47 mouse cellular contexts compared by ENCODE assay signal in the genomic region with DNA sequence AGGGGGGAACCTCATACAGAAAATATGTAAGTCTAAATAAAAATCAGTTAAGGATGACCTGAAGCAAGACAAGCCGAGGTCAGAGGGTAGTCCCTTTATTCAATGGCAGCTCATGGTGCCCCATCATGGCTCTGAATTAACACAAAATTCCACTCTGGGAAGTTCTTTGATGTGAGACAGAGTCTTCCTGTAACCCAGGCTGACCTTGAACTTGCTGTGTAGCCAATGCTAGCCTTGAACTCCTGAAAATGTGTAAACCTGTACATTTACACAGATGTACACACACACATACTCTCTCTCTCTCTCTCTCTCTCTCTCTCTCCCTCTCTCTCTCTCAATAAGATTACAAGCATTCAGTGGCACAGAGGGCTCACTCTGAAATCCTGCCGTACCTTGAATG. TPM values are rescaled to one million over a fixed set of nuclear protein-coding genes. Genes with fewer than 3 reads are reported as not detected.
"Had no signal": no experiment of that assay in that cellular context is flagged by ENCODE, and none has a peak within 500 bp of the region (broad histone marks: within the 10 kb centered on the region; RNA-seq: fewer than 3 reads in every experiment).

No protein-coding gene starts in this region.

- ATAC-seq: liver, embryonic 12.5 days; liver, postnatal 0 days; lung, postnatal 0 days; midbrain, embryonic 13.5 days; midbrain, embryonic 15.5 days; midbrain, embryonic 16.5 days had no signal

- DNase-seq: left cerebral cortex, postnatal 4 days; liver; liver, embryonic 13.5 days; liver, postnatal 0 days; lung, adult 18-20 months; lung, adult 2 months; lung, embryonic 14.5 days; lung, postnatal 10 days; lung, postnatal 14 days; lung, postnatal 4 days; midbrain, embryonic 14.5 days had no signal

- H3K4me3 ChIP-seq: limb, embryonic 10.5 days; limb, embryonic 12.5 days; limb, embryonic 13.5 days; limb, embryonic 15.5 days; liver, embryonic 12.5 days; liver, embryonic 13.5 days; liver, embryonic 15.5 days; lung, embryonic 15.5 days; megakaryocyte, embryonic 14.5 days; midbrain, embryonic 10.5 days; midbrain, embryonic 12.5 days; midbrain, embryonic 13.5 days; midbrain, embryonic 15.5 days; myocyte; neural tube, embryonic 12.5 days; neural tube, embryonic 13.5 days had no signal

- H3K9me3 ChIP-seq: limb, embryonic 10.5 days; limb, embryonic 12.5 days; limb, embryonic 13.5 days; limb, embryonic 15.5 days; liver, embryonic 12.5 days; liver, embryonic 13.5 days; liver, embryonic 15.5 days; lung, embryonic 15.5 days; megakaryocyte, embryonic 14.5 days; midbrain, embryonic 10.5 days; midbrain, embryonic 12.5 days; midbrain, embryonic 13.5 days; midbrain, embryonic 15.5 days; neural tube, embryonic 12.5 days; neural tube, embryonic 13.5 days had no signal

- H3K27me3 ChIP-seq: limb, embryonic 12.5 days; limb, embryonic 13.5 days; limb, embryonic 15.5 days; liver, embryonic 12.5 days; liver, embryonic 13.5 days; liver, embryonic 15.5 days; lung, embryonic 15.5 days; midbrain, embryonic 12.5 days; midbrain, embryonic 13.5 days; midbrain, embryonic 15.5 days; neural tube, embryonic 12.5 days; neural tube, embryonic 13.5 days had no signal

- H3K36me3 ChIP-seq: limb, embryonic 10.5 days; limb, embryonic 12.5 days; limb, embryonic 13.5 days; limb, embryonic 15.5 days; liver, embryonic 12.5 days; liver, embryonic 13.5 days; liver, embryonic 15.5 days; lung, embryonic 15.5 days; midbrain, embryonic 10.5 days; midbrain, embryonic 12.5 days; midbrain, embryonic 13.5 days; midbrain, embryonic 15.5 days; neural tube, embryonic 12.5 days; neural tube, embryonic 13.5 days had no signal

- H3K4me1 ChIP-seq: limb, embryonic 10.5 days; limb, embryonic 12.5 days; limb, embryonic 13.5 days; limb, embryonic 15.5 days; liver, embryonic 12.5 days; liver, embryonic 13.5 days; liver, embryonic 15.5 days; lung, embryonic 15.5 days; megakaryocyte, embryonic 14.5 days; midbrain, embryonic 10.5 days; midbrain, embryonic 12.5 days; midbrain, embryonic 13.5 days; midbrain, embryonic 15.5 days; neural tube, embryonic 12.5 days; neural tube, embryonic 13.5 days had no signal

RNA-seq across cellular contexts. Expression of gene St6galnac1, which starts 10.4 kb away (rescaled TPM):
- total RNA-seq: left cerebral cortex, postnatal 10 days; left cerebral cortex, postnatal 14 days; left cerebral cortex, postnatal 25 days; left cerebral cortex, postnatal 36 days; left cerebral cortex, postnatal 4 days; liver, adult 2 months; megakaryocyte progenitor cell, adult 5-6 weeks; megakaryocyte, adult 5-6 weeks; megakaryocyte-erythroid progenitor cell, adult 5-6 weeks; midbrain, postnatal 0 days; monocyte, adult 5-6 weeks had no signal
- polyA plus RNA-seq: limb, embryonic 10.5 days; limb, embryonic 11.5 days; limb, embryonic 12.5 days; limb, embryonic 13.5 days; limb, embryonic 14.5 days; limb, embryonic 15.5 days; liver, adult 2 months; liver, embryonic 11.5 days; liver, embryonic 12.5 days; liver, embryonic 13.5 days; liver, embryonic 14.5 days; liver, embryonic 15.5 days; liver, embryonic 16.5 days; liver, postnatal 0 days; lung, embryonic 14.5 days; lung, embryonic 15.5 days; lung, embryonic 16.5 days; lung, postnatal 0 days; macrophage; midbrain, embryonic 10.5 days; midbrain, embryonic 11.5 days; midbrain, embryonic 12.5 days; midbrain, embryonic 13.5 days; midbrain, embryonic 14.5 days; midbrain, embryonic 15.5 days; midbrain, embryonic 16.5 days; midbrain, postnatal 0 days; myocyte; neural tube, embryonic 11.5 days; neural tube, embryonic 13.5 days had no signal
